Mouse (Mus musculus): ENCODE measurements around the gene Lrrc1. TPM values are rescaled to one million over a fixed set of nuclear protein-coding genes. Genes with fewer than 3 reads are reported as not detected.

Gene Lrrc1
- polyA plus RNA-seq (2015; fragmentation: Nextera tagmentation; extraction: Ambion mirVana): 7.7 and 9.3 TPM in 2 replicates

GRCm38 (mm10) chr9:77544354-77545067 is at the start of gene Lrrc1:
Lrrc1 (minus strand) TSS chr9:77544870.
- H3K4me2 ChIP-seq (ENCODE audit: low read length): peak within 1 kb of the TSS; percentile 73
- peak within 1 kb of the TSS; percentile 80 for H3K9ac ChIP-seq (replicated peaks; ENCODE audit: low read depth, low read length)
- peaks cover 15% of the 10 kb centered on the region for H3K4me1 ChIP-seq (replicated peaks; ENCODE audit: control insufficient read depth, insufficient read depth, low read length)
- under 1% methylated on average over 74 of the region's 88 CpGs for WGBS
- H3K27ac ChIP-seq (ENCODE audit: low read length): peak within 1 kb of the TSS; percentile 76
- H3K36me3 ChIP-seq (ENCODE audit: control insufficient read depth, insufficient read depth): no peaks in the 10 kb centered on the region
- ATAC-seq: peak; percentile 95
- H3K27me3 ChIP-seq (replicated peaks; ENCODE audit: control insufficient read depth, insufficient read depth, low read length): no peaks in the 10 kb centered on the region
- no peaks in the 10 kb centered on the region for H3K9me3 ChIP-seq (ENCODE audit: control insufficient read depth, low read length)
- H3K4me3 ChIP-seq (replicated peaks; ENCODE audit: low read length): peak within 1 kb of the TSS; percentile 90

GRCm38 (mm10) chr9:77592423-77592822 is 47.8 kb upstream of the Lrrc1 start:
- WGBS: 44% methylated on average over 4 of the region's 4 CpGs
- ATAC-seq: no peak
- Histone ChIP-seq H3K4me1 (replicated peaks; ENCODE audit: control insufficient read depth, insufficient read depth, low read length) (peaks cover 15% of the 10 kb centered on the region; the same call in 1 of the 2 replicates), H3K27me3 (replicated peaks; ENCODE audit: control insufficient read depth, insufficient read depth, low read length) (no peaks in the 10 kb centered on the region), H3K27ac (ENCODE audit: low read length) (no peak overlapping the region), H3K36me3 (ENCODE audit: control insufficient read depth, insufficient read depth) (no peaks in the 10 kb centered on the region), H3K4me3 (replicated peaks; ENCODE audit: low read length) (no peak overlapping the region), H3K9ac (replicated peaks; ENCODE audit: low read depth, low read length) (no peak overlapping the region), H3K9me3 (ENCODE audit: control insufficient read depth, low read length) (no peaks in the 10 kb centered on the region), H3K4me2 (ENCODE audit: low read length) (no peak overlapping the region)

GRCm38 (mm10) chr9:77589496-77589895 is 44.8 kb upstream of the Lrrc1 start:
- ATAC-seq: peak; percentile 64
- Histone ChIP-seq H3K4me2 (ENCODE audit: low read length) (no peak overlapping the region), H3K27ac (ENCODE audit: low read length) (no peak overlapping the region), H3K9ac (replicated peaks; ENCODE audit: low read depth, low read length) (no peak overlapping the region), H3K9me3 (ENCODE audit: control insufficient read depth, low read length) (no peaks in the 10 kb centered on the region), H3K36me3 (ENCODE audit: control insufficient read depth, insufficient read depth) (no peaks in the 10 kb centered on the region), H3K4me1 (replicated peaks; ENCODE audit: control insufficient read depth, insufficient read depth, low read length) (peaks cover 5% of the 10 kb centered on the region; the same call in 1 of the 2 replicates), H3K4me3 (replicated peaks; ENCODE audit: low read length) (no peak overlapping the region), H3K27me3 (replicated peaks; ENCODE audit: control insufficient read depth, insufficient read depth, low read length) (no peaks in the 10 kb centered on the region)
- 8% methylated on average over 2 of the region's 2 CpGs for WGBS

- Histone ChIP-seq H3K27me3 (replicated peaks; ENCODE audit: control insufficient read depth, insufficient read depth, low read length) (no peaks in the 10 kb centered on the region), H3K4me1 (replicated peaks; ENCODE audit: control insufficient read depth, insufficient read depth, low read length) (0 out of 2 replicates have a peak, but pooled peaks cover 4% of the 10 kb centered on the region), H3K4me2 (ENCODE audit: low read length) (no peak overlapping the region), H3K4me3 (replicated peaks; ENCODE audit: low read length) (no peak overlapping the region), H3K27ac (ENCODE audit: low read length) (no peak overlapping the region), H3K9me3 (ENCODE audit: control insufficient read depth, low read length) (no peaks in the 10 kb centered on the region), H3K9ac (replicated peaks; ENCODE audit: low read depth, low read length) (no peak overlapping the region), H3K36me3 (ENCODE audit: control insufficient read depth, insufficient read depth) (no peaks in the 10 kb centered on the region)
- ATAC-seq: no peak
- WGBS: 47% methylated on average over 7 of the region's 7 CpGs
Measured at GRCm38 (mm10) chr9:77587616-77588015, 42.9 kb upstream of the Lrrc1 start.

GRCm38 (mm10) chr9:77586806-77587591 is 42.3 kb upstream of the Lrrc1 start:
- Histone ChIP-seq H3K4me2 (ENCODE audit: low read length) (no peak overlapping the region), H3K36me3 (ENCODE audit: control insufficient read depth, insufficient read depth) (no peaks in the 10 kb centered on the region), H3K9ac (replicated peaks; ENCODE audit: low read depth, low read length) (no peak overlapping the region), H3K27me3 (replicated peaks; ENCODE audit: control insufficient read depth, insufficient read depth, low read length) (no peaks in the 10 kb centered on the region), H3K27ac (ENCODE audit: low read length) (no peak overlapping the region), H3K4me1 (replicated peaks; ENCODE audit: control insufficient read depth, insufficient read depth, low read length) (0 out of 2 replicates have a peak, but pooled peaks cover 4% of the 10 kb centered on the region), H3K9me3 (ENCODE audit: control insufficient read depth, low read length) (no peaks in the 10 kb centered on the region), H3K4me3 (replicated peaks; ENCODE audit: low read length) (no peak overlapping the region)
- 18% methylated on average over 6 of the region's 6 CpGs for WGBS
- peak; percentile 54 for ATAC-seq

GRCm38 (mm10) chr9:77584746-77585145 is 40.1 kb upstream of the Lrrc1 start:
- ATAC-seq: no peak
- Histone ChIP-seq H3K9me3 (ENCODE audit: control insufficient read depth, low read length) (no peaks in the 10 kb centered on the region), H3K4me1 (replicated peaks; ENCODE audit: control insufficient read depth, insufficient read depth, low read length) (0 out of 2 replicates have a peak, but pooled peaks cover 3% of the 10 kb centered on the region), H3K36me3 (ENCODE audit: control insufficient read depth, insufficient read depth) (no peaks in the 10 kb centered on the region), H3K4me2 (ENCODE audit: low read length) (no peak overlapping the region), H3K4me3 (replicated peaks; ENCODE audit: low read length) (no peak overlapping the region), H3K27ac (ENCODE audit: low read length) (no peak overlapping the region), H3K27me3 (replicated peaks; ENCODE audit: control insufficient read depth, insufficient read depth, low read length) (no peaks in the 10 kb centered on the region), H3K9ac (replicated peaks; ENCODE audit: low read depth, low read length) (no peak overlapping the region)
- WGBS: 93% methylated on average over 6 of the region's 6 CpGs

- ATAC-seq: no peak
- H3K27ac ChIP-seq (ENCODE audit: low read length): no peak overlapping the region
- H3K4me2 ChIP-seq (ENCODE audit: low read length): no peak overlapping the region
- H3K9me3 ChIP-seq (ENCODE audit: control insufficient read depth, low read length): no peaks in the 10 kb centered on the region
- WGBS: 75% methylated on average over 2 of the region's 2 CpGs
- H3K9ac ChIP-seq (replicated peaks; ENCODE audit: low read depth, low read length): no peak overlapping the region
- no peak overlapping the region for H3K4me3 ChIP-seq (replicated peaks; ENCODE audit: low read length)
- H3K36me3 ChIP-seq (ENCODE audit: control insufficient read depth, insufficient read depth): no peaks in the 10 kb centered on the region
- H3K4me1 ChIP-seq (replicated peaks; ENCODE audit: control insufficient read depth, insufficient read depth, low read length): no peaks in the 10 kb centered on the region
- H3K27me3 ChIP-seq (replicated peaks; ENCODE audit: control insufficient read depth, insufficient read depth, low read length): no peaks in the 10 kb centered on the region
Measured at GRCm38 (mm10) chr9:77583302-77583701, 38.6 kb upstream of the Lrrc1 start.

GRCm38 (mm10) chr9:77579827-77580226 is 35.2 kb upstream of the Lrrc1 start:
- no peak overlapping the region for H3K4me3 ChIP-seq (replicated peaks; ENCODE audit: low read length)
- no peak for ATAC-seq
- H3K9ac ChIP-seq (replicated peaks; ENCODE audit: low read depth, low read length): no peak overlapping the region
- WGBS: 66% methylated on average over 3 of the region's 3 CpGs
- H3K36me3 ChIP-seq (ENCODE audit: control insufficient read depth, insufficient read depth): no peaks in the 10 kb centered on the region
- no peaks in the 10 kb centered on the region for H3K9me3 ChIP-seq (ENCODE audit: control insufficient read depth, low read length)
- H3K27me3 ChIP-seq (replicated peaks; ENCODE audit: control insufficient read depth, insufficient read depth, low read length): no peaks in the 10 kb centered on the region
- H3K27ac ChIP-seq (ENCODE audit: low read length): no peak overlapping the region
- no peak overlapping the region for H3K4me2 ChIP-seq (ENCODE audit: low read length)
- H3K4me1 ChIP-seq (replicated peaks; ENCODE audit: control insufficient read depth, insufficient read depth, low read length): no peaks in the 10 kb centered on the region

- Histone ChIP-seq H3K4me2 (ENCODE audit: low read length) (no peak overlapping the region), H3K27ac (ENCODE audit: low read length) (no peak overlapping the region), H3K4me3 (replicated peaks; ENCODE audit: low read length) (no peak overlapping the region), H3K9ac (replicated peaks; ENCODE audit: low read depth, low read length) (no peak overlapping the region), H3K27me3 (replicated peaks; ENCODE audit: control insufficient read depth, insufficient read depth, low read length) (no peaks in the 10 kb centered on the region), H3K4me1 (replicated peaks; ENCODE audit: control insufficient read depth, insufficient read depth, low read length) (no peaks in the 10 kb centered on the region), H3K9me3 (ENCODE audit: control insufficient read depth, low read length) (no peaks in the 10 kb centered on the region), H3K36me3 (ENCODE audit: control insufficient read depth, insufficient read depth) (no peaks in the 10 kb centered on the region)
- WGBS: 92% methylated on average over 8 of the region's 8 CpGs
- ATAC-seq: no peak
Measured at GRCm38 (mm10) chr9:77577931-77578330, 33.3 kb upstream of the Lrrc1 start.

Data from forebrain, embryonic 16.5 days (tissue).